Mouse (Mus musculus) midbrain, embryonic 14.5 days (tissue): ENCODE data around the gene Gstm4. TPM values are rescaled to one million over a fixed set of nuclear protein-coding genes. Genes with fewer than 3 reads are reported as not detected.

Source experiments
- ATAC-seq: fragments of 200-750 bp; cut with Nextera tagmentation; 2 replicates; pipeline ENCODE4 v1.8.0; 2017; ENCODE audit warnings: moderate number of reproducible peaks, moderate library complexity; ENCODE audit not compliant: low FRiP score, low TSS enrichment
- DNase-seq: peaks from one replicate; pipeline ENCODE4 v3.0.0-alpha.2; 2015
- H3K27ac ChIP-seq: fragments of 300-500 bp; sonication (generic); replicated peaks from 2 replicates; pipeline ENCODE4 v1.5.1; 2014; ENCODE audit warnings: mild to moderate bottlenecking, low read depth, low read length, moderate library complexity
- H3K27me3 ChIP-seq: fragments of 300-500 bp; sonication (generic); 2 replicates; pipeline ENCODE4 v1.6.1; 2014; ENCODE audit warnings: low read length, control low read depth, mixed read lengths; ENCODE audit not compliant: control insufficient read depth, insufficient read depth
- H3K36me3 ChIP-seq: fragments of 300-500 bp; sonication (generic); 2 replicates; pipeline ENCODE4 v1.6.1; 2014; ENCODE audit warnings: low read length, control low read depth; ENCODE audit not compliant: control insufficient read depth, insufficient read depth
- H3K4me1 ChIP-seq: fragments of 300-500 bp; sonication (generic); 2 replicates; pipeline ENCODE4 v1.6.1; 2014; ENCODE audit warnings: mild to moderate bottlenecking, antibody characterized with exemption, low read length, control low read depth; ENCODE audit not compliant: control insufficient read depth, insufficient read depth
- H3K4me2 ChIP-seq: fragments of 300-500 bp; sonication (generic); 2 replicates; pipeline ENCODE4 v1.6.1; 2014; ENCODE audit warnings: mild to moderate bottlenecking, low read length, moderate library complexity
- H3K4me3 ChIP-seq: fragments of 300-500 bp; sonication (generic); replicated peaks from 2 replicates; pipeline ENCODE4 v1.5.1; 2014; ENCODE audit warnings: low read depth, low read length
- H3K9ac ChIP-seq: fragments of 300-500 bp; sonication (generic); replicated peaks from 2 replicates; pipeline ENCODE4 v1.6.1; 2014; ENCODE audit warnings: mild to moderate bottlenecking, low read length, moderate library complexity
- H3K9me3 ChIP-seq: fragments of 300-500 bp; sonication (generic); 2 replicates; pipeline ENCODE4 v1.6.1; 2016; ENCODE audit warnings: low read length, control low read depth, mixed read lengths; ENCODE audit not compliant: control insufficient read depth
- WGBS: fragments of 180-500 bp; shearing (Covaris S2); extraction: QIAGEN DNeasy Blood & Tissue Kit; methylation state at CpG from one replicate; pipeline ENCODE4 v1.1.7; 2014; 5-methylcytosine and 5-hydroxymethylcytosine counted together
- polyA plus RNA-seq: library from polyadenylated mRNA; unstranded; fragments of >200 nt; fragmentation: Nextera tagmentation; extraction: Ambion mirVana; gene quantifications from 2 replicates; pipeline ENCODE4 v1.2.1, GENCODE M21; 2014

Gstm4 gene
- polyA plus RNA-seq, 1 experiment from 2014 or later = 17.5 TPM

- 78% methylated on average over 4 of the region's 4 CpGs for WGBS
- Histone ChIP-seq H3K36me3 (no peaks in the 10 kb centered on the region), H3K4me2 (no peak overlapping the region), H3K4me1 (no peaks in the 10 kb centered on the region), H3K27me3 (no peaks in the 10 kb centered on the region), H3K27ac (no peak overlapping the region), H3K4me3 (no peak overlapping the region), H3K9me3 (no peaks in the 10 kb centered on the region), H3K9ac (no peak overlapping the region)
- DNase-seq = no peak
- no peak for ATAC-seq
Observed at GRCm38 (mm10) chr3:108064672-108065071, 20.0 kb upstream of the Gstm4 start.

- WGBS = 86% methylated on average over 8 of the region's 8 CpGs
- Histone ChIP-seq H3K27ac (no peak overlapping the region), H3K27me3 (no peaks in the 10 kb centered on the region), H3K4me2 (no peak overlapping the region), H3K9ac (no peak overlapping the region), H3K9me3 (no peaks in the 10 kb centered on the region), H3K36me3 (no peaks in the 10 kb centered on the region), H3K4me3 (no peak overlapping the region), H3K4me1 (no peaks in the 10 kb centered on the region)
- no peak for DNase-seq
- ATAC-seq = no peak
Observed at GRCm38 (mm10) chr3:108062648-108063047, 18.0 kb upstream of the Gstm4 start.

- Histone ChIP-seq H3K27ac (no peak overlapping the region), H3K4me2 (no peak overlapping the region)
- WGBS = 26% methylated on average over 7 of the region's 7 CpGs
Observed at GRCm38 (mm10) chr3:108061420-108061819, 16.7 kb upstream of the Gstm4 start.

GRCm38 (mm10) chr3:108050493-108050892 is 5.8 kb upstream of the Gstm4 start:
- H3K36me3 ChIP-seq = no peaks in the 10 kb centered on the region
- no peak overlapping the region for H3K9ac ChIP-seq
- ATAC-seq = no peak
- no peak overlapping the region for H3K4me3 ChIP-seq
- WGBS = 93% methylated on average over 5 of the region's 5 CpGs
- H3K4me2 ChIP-seq = no peak overlapping the region
- no peaks in the 10 kb centered on the region for H3K27me3 ChIP-seq
- H3K27ac ChIP-seq = no peak overlapping the region
- no peak for DNase-seq
- H3K9me3 ChIP-seq = no peaks in the 10 kb centered on the region
- H3K4me1 ChIP-seq = no peaks in the 10 kb centered on the region

More at GRCm38 (mm10) chr3:108061420-108061819, 16.7 kb upstream of the Gstm4 start:
- Histone ChIP-seq H3K27me3 (no peaks in the 10 kb centered on the region), H3K9ac (no peak overlapping the region), H3K4me3 (no peak overlapping the region), H3K9me3 (no peaks in the 10 kb centered on the region), H3K4me1 (no peaks in the 10 kb centered on the region), H3K36me3 (no peaks in the 10 kb centered on the region)
- DNase-seq = peak; percentile 92
- no peak for ATAC-seq

- Histone ChIP-seq H3K27ac (no peak overlapping the region), H3K4me2 (no peak overlapping the region), H3K4me3 (no peak overlapping the region), H3K9me3 (no peaks in the 10 kb centered on the region), H3K27me3 (no peaks in the 10 kb centered on the region), H3K36me3 (no peaks in the 10 kb centered on the region), H3K9ac (no peak overlapping the region), H3K4me1 (peaks cover 8% of the 10 kb centered on the region; the same call in 1 of the 2 replicates)
- WGBS = 81% methylated on average over 3 of the region's 3 CpGs
- no peak for ATAC-seq
- no peak for DNase-seq
Observed at GRCm38 (mm10) chr3:108048306-108048705, 3.6 kb upstream of the Gstm4 start.

- ATAC-seq = no peak
- Histone ChIP-seq H3K27ac (no peak overlapping the region), H3K27me3 (no peaks in the 10 kb centered on the region), H3K4me3 (no peak overlapping the region), H3K9me3 (no peaks in the 10 kb centered on the region), H3K36me3 (no peaks in the 10 kb centered on the region), H3K4me2 (no peak overlapping the region), H3K9ac (no peak overlapping the region), H3K4me1 (peaks cover 8% of the 10 kb centered on the region; the same call in 1 of the 2 replicates)
- DNase-seq = no peak
- 92% methylated on average over 2 of the region's 2 CpGs for WGBS
Observed at GRCm38 (mm10) chr3:108046944-108047655, 2.4 kb upstream of the Gstm4 start.

- H3K9ac ChIP-seq = no peak overlapping the region
- H3K9me3 ChIP-seq = no peaks in the 10 kb centered on the region
- no peak overlapping the region for H3K4me2 ChIP-seq
- H3K27ac ChIP-seq = no peak overlapping the region
- no peaks in the 10 kb centered on the region for H3K27me3 ChIP-seq
- ATAC-seq (no peak), DNase-seq (no peak)
- WGBS = 48% methylated on average over 5 of the region's 5 CpGs
- no peaks in the 10 kb centered on the region for H3K4me1 ChIP-seq
- no peaks in the 10 kb centered on the region for H3K36me3 ChIP-seq
- H3K4me3 ChIP-seq = no peak overlapping the region
Observed at GRCm38 (mm10) chr3:108033156-108033555, 11.5 kb downstream of the Gstm4 start.

GRCm38 (mm10) chr3:108032113-108032512 is 12.6 kb downstream of the Gstm4 start:
- DNase-seq = no peak
- Histone ChIP-seq H3K4me3 (no peak overlapping the region), H3K27ac (no peak overlapping the region), H3K9me3 (no peaks in the 10 kb centered on the region), H3K4me1 (no peaks in the 10 kb centered on the region), H3K27me3 (no peaks in the 10 kb centered on the region), H3K9ac (no peak overlapping the region), H3K4me2 (no peak overlapping the region), H3K36me3 (no peaks in the 10 kb centered on the region)
- ATAC-seq = no peak

GRCm38 (mm10) chr3:108028641-108029365 is 15.9 kb downstream of the Gstm4 start:
- Histone ChIP-seq H3K36me3 (no peaks in the 10 kb centered on the region), H3K9me3 (no peaks in the 10 kb centered on the region), H3K9ac (no peak overlapping the region), H3K4me3 (no peak overlapping the region), H3K4me2 (no peak overlapping the region), H3K4me1 (no peaks in the 10 kb centered on the region), H3K27ac (no peak overlapping the region), H3K27me3 (no peaks in the 10 kb centered on the region)
- 59% methylated on average over 4 of the region's 4 CpGs for WGBS
- no peak for ATAC-seq
- no peak for DNase-seq
